Mouse (Mus musculus): ENCODE results near the gene Kcnh1.

GRCm38 (mm10) chr1:192481446-192481845 lies 290.9 kb downstream of the Kcnh1 start:
- TF ChIP-seq CTCF (IDR thresholded peaks at IDR 0.05; ENCODE audit: low read depth) (no peak), EP300 (IDR thresholded peaks at IDR 0.05; ENCODE audit: low read depth) (no peak)

All from liver, postnatal 0 days (tissue).